Mouse (Mus musculus) NIH3T3 (cell line): ENCODE measurements around the gene Epb41l3.
"Not testable (repeated sequence)": the region's sequence is repeated elsewhere in the genome, so short reads cannot be mapped to it uniquely, and the experiment has no call there.

Experiments
- DNase-seq: peaks from one replicate; pipeline ENCODE4 v3.0.0-alpha.2; 2012; ENCODE audit warnings: low read depth

Epb41l3 gene

DNA sequence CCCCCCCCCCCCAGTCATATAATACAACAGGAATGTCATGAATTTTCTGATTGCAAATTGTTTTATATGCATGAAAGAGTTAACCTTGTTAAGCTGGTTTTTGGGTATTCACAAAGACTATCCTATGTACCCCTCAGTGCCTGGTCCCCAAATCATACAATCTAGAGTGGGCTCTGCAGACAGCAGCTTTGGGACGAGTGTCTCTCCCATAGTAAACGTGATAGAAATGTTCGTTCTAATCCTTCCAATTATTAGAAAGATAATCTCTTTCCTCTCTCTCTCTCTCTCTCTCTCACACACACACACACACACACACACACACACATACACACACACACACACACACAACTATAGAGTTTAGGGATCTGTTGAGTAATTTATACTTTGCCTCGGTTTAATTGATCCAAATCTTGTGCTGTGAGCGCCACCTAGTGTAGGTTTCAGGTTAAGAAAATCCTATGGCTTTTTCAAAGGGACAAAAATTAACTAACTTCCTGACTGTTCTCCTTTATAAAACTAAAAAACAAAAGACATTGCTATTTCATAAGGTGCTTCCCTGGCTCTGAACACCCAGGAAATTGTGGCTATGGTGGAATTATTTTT, 30.4 kb downstream of the Epb41l3 start:
- DNase-seq, result peak; percentile 79

GRCm38 (mm10) chr17:69109216-69109615, 33.7 kb downstream of the Epb41l3 start:
- DNase-seq, result peak; percentile 36

GRCm38 (mm10) chr17:69112232-69112631, 36.7 kb downstream of the Epb41l3 start:
- DNase-seq, result no peak

GRCm38 (mm10) chr17:69119183-69119582, 43.7 kb downstream of the Epb41l3 start:
- peak; percentile 91 for DNase-seq

DNA sequence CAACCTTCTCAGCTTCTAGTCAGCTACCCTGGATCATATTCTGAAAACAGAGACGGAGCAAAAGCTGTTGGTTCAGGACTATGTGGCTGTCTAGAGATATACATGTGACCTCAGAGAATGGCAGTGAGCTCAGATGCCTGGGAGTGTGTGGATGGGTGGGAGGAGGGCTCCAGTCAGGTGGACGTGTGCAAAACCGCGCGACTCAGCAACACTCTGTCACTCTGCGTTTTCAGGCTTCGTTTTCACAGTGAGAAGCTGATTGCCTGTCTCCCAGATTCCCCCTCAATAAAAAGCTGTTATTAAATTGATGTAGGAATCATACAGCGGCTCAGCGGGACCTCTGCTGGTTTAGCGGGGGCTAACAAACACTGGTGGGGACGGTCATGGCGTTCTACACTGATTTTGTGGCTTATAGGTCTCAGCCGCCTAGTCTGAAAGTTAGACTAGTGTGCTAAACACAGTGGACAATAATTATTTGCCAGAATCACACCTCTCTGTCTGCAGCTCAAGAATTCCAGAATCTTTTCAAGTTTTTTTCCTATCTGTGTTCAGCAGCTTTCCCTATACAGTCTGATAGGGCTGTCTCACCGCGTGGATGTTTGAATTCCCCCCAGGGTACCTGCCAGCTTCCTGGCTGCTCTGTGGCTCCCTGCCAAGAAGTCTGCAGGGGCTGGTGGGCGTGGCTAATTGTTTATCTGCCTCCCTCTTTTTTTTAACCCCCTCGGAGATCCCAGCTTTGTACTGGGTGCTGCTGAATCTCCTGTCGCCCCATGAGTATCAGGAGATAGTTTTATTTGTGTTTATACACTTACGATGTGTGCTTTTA, 45.3 kb downstream of the Epb41l3 start:
- peak; percentile 39 for DNase-seq

DNA sequence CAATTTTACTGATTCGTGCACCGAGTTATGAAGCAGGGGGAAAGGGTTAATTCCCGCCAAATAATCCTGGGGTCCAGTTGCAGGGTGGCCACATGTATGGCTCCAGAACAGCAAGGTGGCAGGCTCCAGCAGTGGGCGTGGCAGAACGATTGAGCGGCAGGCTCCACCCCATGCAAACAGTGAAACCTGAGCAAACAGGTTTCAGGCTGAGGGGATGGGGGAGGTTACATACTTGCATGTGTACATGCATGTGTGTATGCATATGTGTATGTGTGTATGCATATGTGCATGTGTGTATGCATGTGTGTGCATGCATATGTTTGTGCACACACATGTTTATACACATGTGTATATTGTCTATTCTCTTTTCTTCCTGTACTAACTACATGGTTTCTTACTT, 46.9 kb downstream of the Epb41l3 start:
- DNase-seq, result not testable (repeated sequence)

DNA sequence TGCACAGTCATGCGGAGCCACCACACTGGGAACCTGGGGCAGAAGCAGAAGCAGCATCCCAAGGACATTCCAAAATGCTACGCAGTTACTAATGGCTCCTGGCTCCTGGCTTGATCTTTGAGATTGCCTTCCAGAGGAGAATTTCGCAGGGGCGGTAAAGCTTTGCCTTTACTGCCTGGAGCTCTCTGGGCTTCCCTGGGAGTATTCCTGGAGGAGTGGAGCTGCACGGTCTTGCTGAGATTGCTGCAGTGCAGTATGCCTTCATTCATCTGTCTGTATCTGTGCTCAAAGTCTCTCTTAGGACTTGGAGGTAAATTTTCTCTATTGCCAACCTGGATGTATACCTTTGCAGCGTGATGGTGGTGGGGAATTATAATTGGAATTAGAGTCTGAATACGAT, 52.0 kb downstream of the Epb41l3 start:
- no peak for DNase-seq

- DNase-seq, result peak; percentile 77
Measured at GRCm38 (mm10) chr17:69127981-69128380, 52.5 kb downstream of the Epb41l3 start.

DNA sequence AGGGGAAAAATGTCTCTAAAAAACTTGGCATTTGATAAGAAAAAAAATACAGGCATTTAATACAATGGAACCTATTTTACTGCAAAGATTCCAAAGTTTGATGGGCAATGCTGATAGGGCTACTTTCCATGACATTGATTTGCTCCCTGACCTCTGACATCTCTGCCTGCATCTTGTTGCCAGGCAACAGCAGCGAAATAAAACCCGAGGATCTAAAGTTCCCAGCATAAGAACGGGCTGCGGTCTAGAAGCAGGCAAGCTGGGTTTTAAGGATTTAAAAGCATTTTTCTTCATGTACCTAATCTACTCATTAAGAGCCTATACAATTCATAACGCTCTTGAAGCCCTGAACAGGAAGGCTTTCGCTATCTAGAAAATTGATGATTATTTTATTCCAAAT, 54.0 kb downstream of the Epb41l3 start:
- no peak for DNase-seq

DNA sequence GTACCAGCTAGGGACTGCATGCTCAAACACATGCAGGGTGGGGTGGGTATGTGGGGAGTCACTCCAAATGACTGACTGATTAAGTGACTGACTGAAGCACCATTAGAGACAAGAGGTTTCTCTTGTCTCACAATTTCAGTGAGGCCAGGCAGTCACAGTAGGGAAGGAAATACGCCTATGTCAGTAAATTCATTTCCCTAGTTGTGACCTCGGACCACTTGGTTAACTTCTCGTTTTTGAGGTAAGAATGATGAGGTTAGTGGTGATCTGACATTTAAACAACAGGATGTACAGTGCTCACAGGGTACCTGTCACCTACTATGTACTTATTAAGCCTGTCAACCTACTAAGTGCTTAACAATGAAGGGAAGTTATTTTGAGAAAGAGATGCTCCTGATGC, 67.5 kb downstream of the Epb41l3 start:
- DNase-seq, result no peak

GRCm38 (mm10) chr17:69150826-69151225, 75.3 kb downstream of the Epb41l3 start:
- DNase-seq, result peak; percentile 81

- DNase-seq, result peak; percentile 82
Measured at GRCm38 (mm10) chr17:69151281-69151680, 75.8 kb downstream of the Epb41l3 start.

DNA sequence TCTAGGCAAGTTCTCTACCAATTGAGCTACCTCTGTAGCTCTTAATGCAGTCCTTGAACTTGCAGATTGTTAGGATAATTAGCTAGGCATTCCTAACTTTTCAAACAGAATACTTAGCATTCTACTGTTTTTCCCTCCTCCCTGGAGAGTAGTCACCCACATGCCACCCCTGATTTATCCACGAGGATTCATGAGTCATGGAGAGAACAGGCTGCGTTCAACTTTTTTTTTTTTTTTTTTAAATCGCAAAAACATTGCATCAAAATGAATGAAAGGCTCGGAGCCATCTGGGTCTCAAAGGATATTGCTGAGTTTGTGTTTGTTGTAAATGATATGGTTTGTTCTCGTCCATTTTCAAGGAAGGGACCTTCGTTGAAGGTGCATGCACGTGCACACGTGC, 79.6 kb downstream of the Epb41l3 start:
- DNase-seq, result peak; percentile 63

- peak; percentile 86 for DNase-seq
Measured at GRCm38 (mm10) chr17:69156522-69157100, 81.1 kb downstream of the Epb41l3 start.

- peak; percentile 86 for DNase-seq
Measured at GRCm38 (mm10) chr17:69157101-69157808, 81.8 kb downstream of the Epb41l3 start.

- DNase-seq, result peak; percentile 83
Measured at GRCm38 (mm10) chr17:69157809-69158185, 82.3 kb downstream of the Epb41l3 start.

DNA sequence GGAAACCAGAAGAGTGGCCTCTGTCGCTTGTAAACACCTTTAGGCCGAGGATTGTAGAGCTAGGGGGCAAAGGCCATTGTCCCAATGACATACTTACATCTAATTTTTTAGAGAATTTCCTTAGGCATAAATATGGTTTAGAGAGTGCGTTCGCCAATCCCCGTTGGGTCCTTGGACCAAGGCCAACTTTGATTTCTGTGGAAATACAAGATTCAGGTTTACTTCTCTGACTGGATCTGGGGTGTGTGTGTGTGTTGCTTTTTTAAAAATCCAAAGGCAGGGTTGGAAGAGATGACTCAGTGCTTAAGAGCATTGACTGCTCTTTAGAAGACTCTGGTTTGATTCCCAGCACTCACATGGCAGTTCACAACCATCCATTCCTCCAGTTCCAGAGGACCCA, 83.2 kb downstream of the Epb41l3 start:
- DNase-seq, result peak; percentile 61

DNA sequence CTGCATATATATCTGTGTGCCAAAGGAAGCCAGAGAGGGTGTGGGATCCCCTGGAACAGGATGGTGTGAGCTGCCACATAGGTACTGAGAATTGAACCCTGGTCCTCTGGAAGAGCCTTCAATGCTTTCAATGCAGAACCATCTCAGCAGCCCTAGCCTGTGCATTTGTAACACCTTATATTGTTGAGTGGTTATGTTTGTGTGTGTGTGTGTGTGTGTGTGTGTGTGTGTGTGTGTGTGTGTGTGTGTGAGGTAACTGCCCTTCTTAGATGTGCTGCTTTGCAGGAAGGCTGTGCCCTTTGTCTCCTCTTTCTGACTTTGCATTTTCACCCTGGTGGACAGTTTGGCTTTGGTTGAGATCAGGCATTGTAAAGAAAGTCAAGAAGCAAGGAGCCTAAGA, 87.2 kb downstream of the Epb41l3 start:
- no peak for DNase-seq

- DNase-seq, result no peak
Measured at GRCm38 (mm10) chr17:69176949-69177501, 101.5 kb downstream of the Epb41l3 start.

DNA sequence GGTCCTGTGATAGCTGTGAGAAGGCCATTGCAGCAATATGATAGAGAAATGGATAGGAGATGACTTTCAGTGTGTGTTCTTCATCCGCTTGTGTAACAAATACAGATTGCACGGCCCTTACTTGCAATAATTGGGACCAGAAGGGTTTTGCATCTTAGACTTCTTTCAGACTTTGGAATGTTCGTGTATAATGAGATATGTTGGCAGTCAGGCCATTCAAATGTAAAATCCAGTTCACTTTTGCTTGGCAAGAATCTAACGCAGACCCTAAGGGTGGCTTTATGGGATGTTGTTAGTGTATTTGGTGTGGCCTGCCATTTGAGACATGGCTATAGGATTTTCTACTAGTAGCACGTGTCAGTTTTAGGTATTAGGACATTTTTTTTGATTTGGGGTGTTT, 102.5 kb downstream of the Epb41l3 start:
- DNase-seq, result no peak

- peak; percentile 80 for DNase-seq
Measured at GRCm38 (mm10) chr17:69180905-69181559, 105.5 kb downstream of the Epb41l3 start.
